In genomic region chr2:158132320-158132719, GRCm38 (mm10) we compare ENCODE assay signal across 20 mouse cellular contexts.
"Had no signal": no experiment of that assay in that cellular context is flagged by ENCODE, and none has a peak within 500 bp of the region (broad histone marks: within the 10 kb centered on the region; RNA-seq: fewer than 3 reads in every experiment).

No protein-coding gene starts in this region.

- H3K9ac ChIP-seq: limb, embryonic 12.5 days; limb, embryonic 15.5 days; liver, embryonic 14.5 days; liver, postnatal 0 days; lung, embryonic 14.5 days; midbrain, embryonic 12.5 days; neural tube, embryonic 13.5 days had no signal

- H3K36me3 ChIP-seq: limb, embryonic 12.5 days; limb, embryonic 15.5 days; midbrain, embryonic 12.5 days; neural tube, embryonic 13.5 days had no signal

- H3K27me3 ChIP-seq: limb, embryonic 12.5 days; limb, embryonic 15.5 days; midbrain, embryonic 12.5 days; neural tube, embryonic 13.5 days had no signal

- H3K4me3 ChIP-seq: limb, embryonic 12.5 days; limb, embryonic 15.5 days; midbrain, embryonic 12.5 days; myocyte; neural tube, embryonic 13.5 days had no signal

- H3K27ac ChIP-seq: limb, embryonic 12.5 days; limb, embryonic 15.5 days; liver, embryonic 14.5 days; midbrain, embryonic 12.5 days; neural tube, embryonic 13.5 days; stomach, postnatal 0 days had no signal

- ATAC-seq: lung, postnatal 0 days; midbrain, embryonic 16.5 days had no signal

- H3K4me2 ChIP-seq: limb, embryonic 12.5 days; limb, embryonic 15.5 days; liver, embryonic 11.5 days; lung, embryonic 14.5 days; midbrain, embryonic 12.5 days; neural tube, embryonic 13.5 days had no signal

- H3K9me3 ChIP-seq: limb, embryonic 12.5 days; limb, embryonic 15.5 days; midbrain, embryonic 12.5 days; neural tube, embryonic 13.5 days had no signal

- DNase-seq: kidney, adult 9 months; kidney, postnatal 14 days; kidney, postnatal 4 days; left cerebral cortex, postnatal 4 days; lung, embryonic 14.5 days; retina, postnatal 1 day; right cerebral cortex, postnatal 25 days; thymus, adult 2 months; thymus, postnatal 4 days had no signal
